Mouse (Mus musculus) myocyte (in vitro differentiated cells): ENCODE measurements around the gene Nxnl1.

ENCODE experiments used
- CEBPB ChIP-seq: IDR thresholded peaks from 2 replicates; pipeline ENCODE4 v1.6.1; 2011; ENCODE audit warnings: mild to moderate bottlenecking, moderate library complexity; ENCODE audit not compliant: poor library complexity, insufficient read depth, severe bottlenecking
- MYOD1 ChIP-seq, 3 experiments: IDR thresholded peaks; one replicate each; pipeline ENCODE4 v1.6.1; 2011; ENCODE audit warnings: control low read depth in 2 of 3, low read depth in 2 of 3, mild to moderate bottlenecking in 2 of 3, moderate library complexity in 1 of 3; ENCODE audit not compliant: insufficient read length in 2 of 3, control insufficient read depth in 1 of 3
- POLR2A ChIP-seq: IDR thresholded peaks from one replicate; pipeline ENCODE4 v1.6.1; 2011; ENCODE audit warnings: low read depth, mild to moderate bottlenecking, control low read depth, moderate library complexity; ENCODE audit not compliant: insufficient read length
- POLR2AphosphoS2 ChIP-seq: IDR thresholded peaks from one replicate; pipeline ENCODE4 v1.6.1; 2011; ENCODE audit warnings: low read depth, control low read depth; ENCODE audit not compliant: insufficient read length
- REST ChIP-seq: IDR thresholded peaks from one replicate; pipeline ENCODE4 v1.6.1; 2011; ENCODE audit warnings: mild to moderate bottlenecking, control low read depth, moderate library complexity; ENCODE audit not compliant: insufficient read depth, insufficient read length
- TCF12 ChIP-seq: IDR thresholded peaks from one replicate; pipeline ENCODE4 v1.6.1; 2011; ENCODE audit warnings: mild to moderate bottlenecking, control low read depth; ENCODE audit not compliant: poor library complexity, insufficient read depth, severe bottlenecking
- TCF3 ChIP-seq: IDR thresholded peaks from one replicate; pipeline ENCODE4 v1.6.1; 2011; ENCODE audit warnings: low read depth, control low read depth; ENCODE audit not compliant: insufficient read length
- USF1 ChIP-seq: IDR thresholded peaks from one replicate; pipeline ENCODE4 v1.6.1; 2011; ENCODE audit warnings: low read depth, mild to moderate bottlenecking, control low read depth, moderate library complexity

GRCm38 (mm10) chr8:71596798-71597197, 30.4 kb upstream of the Nxnl1 start:
- TF ChIP-seq MYOD1 (IDR thresholded peaks at IDR 0.05; ENCODE audit: control insufficient read depth in 1 of 3, insufficient read length in 2 of 3, low read depth in 2 of 3) (no peak), TCF12 (no peak), POLR2AphosphoS2 (no peak), POLR2A (no peak), USF1 (no peak), TCF3 (no peak), REST (no peak), CEBPB (no peak)
